Mouse (Mus musculus): ENCODE data around the gene Adcy7.

Gene Adcy7

DNA sequence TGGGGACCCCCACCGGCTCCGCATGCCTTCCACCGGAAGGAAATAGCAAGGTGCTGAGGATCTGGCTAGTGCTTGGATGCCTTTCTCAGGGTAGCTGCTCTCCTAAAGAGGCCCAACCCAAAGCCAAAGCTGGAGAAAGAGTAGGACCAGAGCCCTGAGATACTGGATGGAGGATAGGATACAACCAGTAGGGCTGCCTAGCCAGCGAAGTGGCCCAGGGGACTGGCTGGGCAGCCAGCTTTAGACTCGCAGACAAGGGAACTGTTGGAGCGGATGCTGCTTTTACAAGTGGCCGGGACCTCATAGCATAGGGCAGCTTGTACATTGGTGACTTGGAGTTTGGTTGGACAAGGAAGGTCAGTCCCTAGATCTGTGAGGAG is 838 bp downstream of the Adcy7 start:
- no peak for DNase-seq (ENCODE audit: low spot score in 2 of 2)

DNA sequence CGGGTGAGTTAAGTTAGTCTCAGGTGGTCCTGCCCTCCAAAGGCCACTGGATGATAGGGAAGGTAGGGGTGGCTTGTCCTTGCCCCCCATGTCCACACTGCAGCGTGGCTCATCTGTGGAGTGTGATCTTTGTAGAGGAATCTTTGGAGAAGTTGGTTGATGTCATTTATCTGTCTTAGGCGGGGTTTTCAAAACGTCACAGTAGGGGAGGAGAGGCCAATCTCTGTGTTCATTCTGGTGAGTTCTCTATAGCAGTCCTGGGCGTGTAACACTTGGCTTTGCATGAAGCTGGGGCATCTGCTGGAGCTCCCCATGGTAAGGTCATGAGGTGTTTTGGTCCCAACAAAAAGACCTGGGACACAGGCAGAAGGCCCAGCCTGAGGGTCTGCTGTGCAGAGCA is 1.9 kb downstream of the Adcy7 start:
- no peak for DNase-seq (ENCODE audit: low spot score in 2 of 2)

DNA sequence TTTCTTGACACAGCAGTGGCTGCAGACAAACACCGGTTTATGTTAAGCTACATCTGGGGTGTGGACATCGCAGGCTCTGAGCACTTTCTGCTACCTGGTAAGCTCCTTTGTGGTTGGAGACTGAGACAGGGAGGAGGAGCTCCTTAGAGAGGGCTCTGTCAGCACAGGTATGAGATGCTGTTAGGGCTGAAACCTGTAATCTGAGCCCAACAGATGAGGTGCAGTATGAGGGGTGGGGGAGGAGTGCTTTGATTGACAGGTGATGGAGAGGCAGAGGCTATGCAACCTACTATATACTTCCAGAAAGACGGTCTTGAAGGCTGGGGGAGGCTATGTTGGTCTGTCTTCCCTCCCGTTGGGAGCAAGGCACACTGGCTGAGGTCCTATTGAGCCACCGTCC is 7.0 kb downstream of the Adcy7 start:
- DNase-seq (ENCODE audit: low spot score in 2 of 2) = no peak

DNA sequence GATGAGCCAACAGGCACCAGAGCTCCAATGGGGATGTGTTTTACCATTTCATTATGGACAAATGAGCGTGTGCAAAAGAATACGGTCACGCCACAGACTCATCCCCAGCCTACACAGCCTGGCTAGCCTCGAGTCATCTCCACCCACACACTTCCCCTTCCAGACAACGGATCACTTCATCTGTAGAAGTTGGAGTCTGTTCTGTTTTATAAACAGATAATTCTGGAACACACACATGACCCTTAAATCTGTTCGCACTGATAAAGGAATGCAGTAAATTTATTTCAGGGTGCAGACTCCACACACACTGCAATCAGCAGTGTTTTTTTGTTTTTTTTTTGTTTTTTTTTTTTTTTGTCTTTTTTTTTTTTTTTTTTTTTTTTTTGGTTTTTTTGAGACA is 7.5 kb downstream of the Adcy7 start:
- no peak for DNase-seq (ENCODE audit: low spot score in 2 of 2)

DNA sequence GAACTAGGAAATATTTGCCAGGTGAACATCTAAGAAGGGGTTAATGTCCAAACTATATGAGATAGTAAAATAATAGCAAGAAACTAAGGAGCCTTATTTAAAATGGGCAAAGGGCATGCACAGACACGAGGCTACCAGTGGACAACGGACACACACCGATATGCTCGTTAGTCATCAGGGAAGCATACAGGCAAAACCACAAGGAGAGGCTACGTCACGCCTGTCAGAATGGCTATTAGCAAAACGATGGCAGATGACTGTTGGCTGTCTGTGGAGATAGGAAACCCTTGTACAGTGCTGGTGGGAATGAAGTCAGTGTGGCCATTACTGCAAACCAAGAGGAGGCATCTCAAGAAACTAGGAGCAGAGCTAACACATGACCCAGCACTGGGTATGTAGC is 8.7 kb downstream of the Adcy7 start:
- DNase-seq (ENCODE audit: low spot score in 2 of 2) = no peak

DNA sequence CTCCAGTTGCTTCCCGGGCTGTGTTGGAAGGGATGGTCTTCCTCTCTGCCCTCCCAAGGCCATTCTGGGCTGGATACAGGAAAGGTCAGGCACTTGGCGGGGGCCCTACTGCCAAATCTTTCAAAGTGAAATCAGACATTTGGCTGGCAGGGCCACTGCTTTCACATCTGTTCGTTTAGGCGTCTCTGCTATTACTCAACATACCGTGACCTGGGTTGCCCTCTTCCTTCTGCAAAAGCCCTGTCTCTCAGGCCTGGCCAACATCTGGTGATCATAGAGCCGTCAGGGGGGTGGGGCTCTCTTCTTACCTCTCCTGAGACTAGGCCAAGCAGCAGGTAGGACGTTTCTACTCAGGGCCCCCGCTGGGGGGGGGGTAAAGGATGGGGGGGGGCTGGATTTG is 10.5 kb downstream of the Adcy7 start:
- DNase-seq (ENCODE audit: low spot score in 2 of 2) = no peak

DNA sequence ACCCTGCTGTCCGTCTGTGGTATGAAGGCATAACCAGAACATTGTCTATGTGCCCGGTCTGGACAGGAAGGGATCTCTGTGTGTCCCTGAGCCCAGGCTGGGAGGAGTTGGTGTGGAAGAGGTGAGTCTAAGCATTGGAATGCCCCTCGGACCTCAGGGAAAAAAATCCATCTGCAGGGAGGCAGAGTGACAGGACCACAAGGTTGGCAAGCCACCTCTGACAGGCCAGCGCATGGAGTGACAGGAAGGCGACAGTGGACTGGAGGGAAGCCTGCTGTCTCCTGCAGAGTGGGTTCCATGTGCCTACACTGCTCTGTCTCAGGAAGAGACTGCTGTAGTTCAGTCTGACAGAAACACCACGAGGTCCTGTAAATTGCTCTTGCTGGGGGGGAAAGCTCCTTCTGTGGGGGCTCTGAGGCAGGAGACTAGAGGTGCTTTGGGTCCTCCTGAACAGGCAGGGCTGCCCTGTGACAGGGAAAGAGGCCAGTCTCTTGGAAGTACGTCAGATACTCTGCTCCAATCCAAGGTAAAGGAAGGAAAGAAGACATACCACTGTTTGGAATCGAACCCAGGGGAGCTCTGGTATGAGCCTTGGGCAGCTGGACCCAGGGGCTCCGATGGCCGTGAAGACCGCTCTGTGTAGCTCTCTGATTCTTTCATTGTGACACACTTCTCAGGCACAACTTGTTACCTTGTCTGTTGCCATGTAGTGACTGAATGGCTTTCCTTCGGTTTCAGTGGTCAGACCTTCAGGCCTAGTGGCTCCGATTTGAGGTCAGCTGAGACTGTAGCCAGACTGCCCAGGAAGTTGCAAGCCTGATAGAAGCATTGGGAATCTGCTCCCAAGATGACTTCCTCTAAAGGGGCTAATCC is 11.3 kb downstream of the Adcy7 start:
- no peak for DNase-seq (ENCODE audit: low spot score in 2 of 2)

DNA sequence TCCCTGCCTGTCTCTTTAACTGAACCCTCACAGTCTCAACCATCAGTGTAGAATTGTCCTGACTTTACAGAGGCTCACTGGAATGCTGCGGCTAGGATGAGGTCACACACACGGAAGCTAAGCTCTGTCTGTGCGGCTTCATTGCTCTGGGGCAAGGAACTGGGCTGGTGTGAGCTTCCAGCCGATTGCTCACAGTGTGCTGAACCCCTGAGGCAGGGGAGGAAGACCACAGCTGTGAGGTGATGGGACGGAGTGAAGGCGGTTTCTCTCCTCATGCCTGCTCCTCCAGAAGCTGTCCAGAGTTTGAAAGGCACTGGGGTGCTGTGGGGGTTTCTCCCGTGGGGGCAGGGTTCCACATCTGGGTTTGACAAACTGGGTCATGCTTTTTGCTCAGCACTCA is 12.5 kb downstream of the Adcy7 start:
- DNase-seq (ENCODE audit: low spot score in 2 of 2) = no peak

DNA sequence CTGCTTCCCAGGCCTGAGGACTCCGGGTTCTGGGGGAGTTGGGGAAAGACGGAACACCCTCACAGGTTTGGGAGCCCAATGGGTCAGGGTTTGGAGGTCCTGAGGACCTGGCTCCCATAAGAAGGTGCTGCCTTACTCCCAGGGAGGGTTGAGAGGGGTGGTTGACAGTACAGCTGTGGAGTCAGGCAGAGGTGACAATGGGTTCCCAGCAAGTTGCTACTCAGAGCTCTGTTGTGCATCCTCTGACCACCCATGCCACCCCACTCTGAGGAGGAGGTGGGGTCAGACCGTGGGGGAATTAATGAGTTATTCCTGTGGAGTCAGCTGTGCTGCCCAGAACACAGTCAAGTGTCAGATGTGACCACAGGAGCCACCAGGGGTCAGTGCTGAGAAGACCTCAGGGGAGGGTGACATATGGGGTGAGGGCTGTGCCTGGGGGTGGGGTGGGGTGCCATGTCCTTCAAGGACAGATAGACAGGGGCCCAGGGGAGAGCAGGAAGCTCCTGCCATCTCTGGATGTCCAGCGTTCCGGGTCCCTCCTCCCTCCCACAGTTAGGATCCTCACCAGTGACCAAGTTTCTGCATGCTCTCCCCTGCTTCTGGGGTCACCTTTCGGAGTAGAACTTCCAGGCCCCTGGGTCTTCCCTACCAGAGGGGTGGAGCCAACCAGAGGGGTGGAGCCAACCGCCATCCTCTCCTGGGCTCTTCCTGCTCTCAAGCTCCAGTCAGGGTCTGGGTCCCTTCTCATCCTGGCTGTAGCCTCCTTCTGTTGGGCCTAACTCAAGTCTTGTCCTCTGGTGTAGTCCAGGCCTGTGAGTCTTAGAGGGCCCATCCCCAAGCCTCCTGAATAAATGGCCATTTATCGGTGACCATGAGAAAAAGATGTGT is 13.5 kb downstream of the Adcy7 start:
- no peak for DNase-seq (ENCODE audit: low spot score in 2 of 2)

DNA sequence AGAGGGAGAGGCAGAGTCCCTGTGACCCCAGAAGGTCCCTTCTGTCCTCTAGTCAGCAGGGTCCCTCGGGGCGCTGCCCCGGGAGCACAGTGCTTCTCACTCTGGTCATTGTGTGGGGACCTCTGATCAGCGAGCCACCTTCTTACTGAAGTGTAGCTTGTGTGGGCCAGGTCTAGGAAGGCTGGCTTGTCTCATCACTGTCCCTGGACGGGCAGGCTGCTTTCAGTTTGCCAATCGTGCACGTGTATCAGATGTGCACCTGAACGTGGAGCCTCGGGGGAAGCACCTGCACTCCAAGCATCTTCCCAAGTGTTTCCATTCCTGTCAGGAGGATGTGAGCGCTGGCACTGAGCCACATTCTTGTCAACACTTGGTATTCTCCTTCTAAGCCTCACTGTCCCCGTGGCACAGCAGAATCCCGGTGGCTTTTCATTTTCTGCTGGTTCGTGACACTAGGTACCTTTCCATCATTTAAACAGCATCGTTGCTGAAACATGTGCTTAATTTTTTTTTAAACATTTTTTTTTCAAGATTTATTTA is 14.3 kb downstream of the Adcy7 start:
- DNase-seq (ENCODE audit: low spot score in 2 of 2) = no peak

DNA sequence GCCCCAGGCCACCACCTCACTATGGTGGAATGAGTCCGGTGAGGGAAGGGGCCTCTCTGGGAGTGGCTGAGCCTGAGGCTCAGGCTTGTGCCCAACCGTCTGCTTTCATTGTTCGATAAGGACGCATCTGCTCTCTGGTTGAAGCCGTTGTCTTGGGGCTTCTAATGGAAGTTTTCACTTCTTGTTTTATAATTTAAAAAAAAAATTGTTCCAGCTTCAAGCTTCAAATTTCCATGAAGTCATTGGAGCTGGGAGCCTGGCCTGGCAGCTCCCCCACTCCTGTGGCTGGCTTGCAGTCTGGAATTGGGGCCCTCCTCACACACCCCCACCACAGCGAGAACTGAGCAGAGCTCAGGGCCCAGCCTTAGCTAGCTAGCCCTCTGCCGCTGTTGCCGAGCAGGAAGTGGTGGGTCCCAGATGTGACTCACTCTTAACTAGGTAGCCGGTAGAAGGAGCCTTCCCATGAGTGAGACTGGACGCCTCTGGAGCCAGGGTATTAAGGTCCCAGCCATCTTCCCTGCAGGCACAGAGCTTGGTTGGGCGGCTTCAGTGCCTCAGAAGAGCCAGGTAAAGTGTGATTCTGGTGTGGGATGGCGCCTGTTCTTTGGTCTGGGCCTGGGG is 16.5 kb downstream of the Adcy7 start:
- no peak for DNase-seq (ENCODE audit: low spot score in 2 of 2)

DNA sequence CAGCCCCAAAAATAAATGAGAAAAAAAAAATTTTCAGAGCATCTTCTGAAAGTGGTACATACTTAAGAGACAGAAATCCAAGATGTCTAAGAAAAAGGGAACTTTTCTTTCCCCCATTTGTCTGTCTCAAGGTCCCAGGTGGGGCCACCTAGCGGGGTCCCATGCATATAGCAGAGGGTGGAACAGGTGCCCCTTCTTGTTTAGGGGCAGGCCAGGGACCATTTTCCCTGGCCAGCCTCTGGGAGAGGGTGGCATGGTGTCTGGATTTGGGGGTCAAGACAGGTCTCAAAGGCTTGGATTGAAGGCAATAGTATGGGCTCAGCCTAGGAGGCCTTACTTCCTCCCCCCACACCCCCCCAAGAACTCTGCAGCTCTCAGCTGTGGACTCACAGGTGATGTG is 17.7 kb downstream of the Adcy7 start:
- DNase-seq (ENCODE audit: low spot score in 2 of 2) = no peak

DNA sequence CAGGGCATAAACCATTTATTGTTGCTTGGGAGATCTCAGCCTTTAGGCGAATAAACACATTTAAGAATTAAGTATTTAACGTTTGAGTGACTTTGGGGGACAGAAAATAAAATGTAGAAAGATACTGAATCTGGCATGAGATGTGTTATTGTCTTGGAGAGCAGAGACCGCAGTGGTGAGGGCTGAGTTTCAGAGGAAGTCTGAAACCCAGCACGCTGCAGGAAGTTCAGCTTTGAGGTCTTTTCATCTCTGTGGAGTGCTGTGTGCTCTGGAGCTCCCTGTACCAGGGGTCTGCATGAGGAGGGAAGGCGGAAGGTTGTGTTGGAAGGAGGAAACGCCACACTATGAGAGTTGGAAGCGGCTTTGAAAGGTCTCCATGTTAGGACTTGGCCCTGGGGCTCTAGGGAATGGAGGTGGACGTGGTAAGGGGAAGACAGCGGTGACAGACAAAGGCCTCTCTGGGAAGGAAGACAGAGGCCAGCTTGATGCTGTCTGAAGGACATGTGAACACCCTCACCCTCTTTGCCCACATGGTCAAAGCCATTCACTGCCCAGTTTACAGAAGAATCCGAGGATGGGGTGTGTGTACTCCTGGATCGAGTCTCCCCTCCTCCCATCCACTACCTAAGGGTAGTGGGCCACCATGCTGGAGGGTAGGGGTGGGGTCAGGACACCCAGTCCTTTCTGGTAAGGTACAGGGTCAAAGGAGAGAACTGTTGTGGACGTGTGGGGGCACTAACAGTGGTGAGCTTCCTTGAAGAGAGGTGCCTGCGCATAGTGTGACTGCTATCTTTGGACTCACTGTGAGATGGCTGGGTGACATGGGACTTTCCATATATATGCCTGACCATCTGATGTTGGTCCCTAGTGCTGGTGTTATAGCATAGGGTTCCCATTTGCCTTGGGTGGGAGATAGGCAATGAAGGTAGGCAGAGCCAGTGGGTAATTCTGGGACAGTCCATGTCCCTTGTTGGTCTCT is 18.4 kb downstream of the Adcy7 start:
- no peak for DNase-seq (ENCODE audit: low spot score in 2 of 2)

DNA sequence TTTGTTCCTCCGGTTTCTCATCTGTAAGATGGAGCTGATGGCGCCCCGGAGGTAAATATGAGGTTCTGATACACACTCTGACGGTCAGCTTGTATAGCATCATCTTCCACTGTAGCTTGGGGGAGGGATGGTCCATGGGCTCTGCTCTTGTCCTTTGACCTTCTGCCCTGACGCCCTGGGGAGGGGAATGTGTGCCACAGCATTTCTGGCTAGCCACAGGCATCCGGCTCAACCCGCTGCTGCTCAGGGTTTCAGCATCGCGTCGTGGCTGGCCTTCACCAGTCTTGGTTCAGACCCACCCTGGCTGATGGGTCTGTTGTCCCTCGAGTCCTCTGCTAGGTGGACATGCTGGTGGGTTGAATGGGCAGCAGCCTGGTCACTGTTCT is 19.1 kb downstream of the Adcy7 start:
- DNase-seq (ENCODE audit: low spot score in 2 of 2) = no peak

DNA sequence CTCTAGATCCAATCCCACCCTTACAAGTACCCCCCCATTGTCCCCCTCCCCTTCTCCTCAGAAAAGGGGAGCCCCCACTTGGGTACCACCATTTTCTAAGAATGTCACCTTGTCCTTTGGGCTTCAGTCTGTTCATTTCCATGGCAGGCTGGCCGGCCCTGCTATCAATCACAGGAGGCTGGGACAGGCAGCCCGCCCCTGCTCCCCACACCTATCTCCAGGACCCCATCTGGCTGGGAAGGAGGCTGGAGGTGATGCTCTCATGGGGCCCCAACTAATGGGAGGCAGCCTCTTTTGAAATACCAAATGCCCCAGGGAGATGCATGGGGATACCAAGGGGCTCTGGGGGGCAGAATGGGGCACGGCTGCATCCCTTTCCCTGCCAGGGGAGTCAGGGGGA is 20.7 kb downstream of the Adcy7 start:
- no peak for DNase-seq (ENCODE audit: low spot score in 2 of 2)

DNA sequence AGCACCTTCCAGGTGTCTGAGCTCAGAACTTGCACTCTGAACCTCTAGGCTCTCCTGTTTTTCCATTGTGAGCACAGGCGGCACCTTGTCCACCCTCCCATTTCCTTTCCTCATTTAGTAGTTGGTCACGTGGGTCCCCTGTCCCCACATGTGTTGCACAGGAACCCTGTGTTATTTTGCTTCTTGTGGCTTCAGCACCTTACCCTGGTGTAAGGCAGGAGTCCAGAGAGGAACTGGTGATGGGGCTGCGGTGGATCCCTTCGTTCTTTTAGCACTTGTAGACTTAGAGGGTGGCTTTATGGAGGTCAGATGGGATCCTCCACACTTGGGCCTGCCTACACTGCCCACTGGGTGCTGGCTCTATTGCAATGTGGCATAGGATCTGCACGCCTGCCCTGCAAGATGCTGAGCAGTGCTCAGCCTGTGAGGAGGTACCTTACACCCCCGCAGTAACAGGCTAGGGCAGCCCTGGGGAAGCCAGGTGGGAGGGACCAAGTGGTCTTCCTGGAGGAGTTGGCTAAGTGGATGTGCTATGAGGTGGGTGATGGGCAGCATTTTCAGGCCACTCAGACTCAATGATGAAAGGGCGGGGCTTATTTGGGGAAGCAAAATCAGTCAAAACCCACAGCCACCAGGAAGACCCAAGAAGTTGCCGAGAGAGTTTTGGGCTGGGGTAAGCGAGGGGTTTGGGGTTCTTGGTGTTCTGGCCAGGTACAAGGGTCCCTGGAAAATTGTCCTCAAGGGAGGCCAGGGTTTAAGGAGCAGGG is 21.6 kb downstream of the Adcy7 start:
- no peak for DNase-seq (ENCODE audit: low spot score in 2 of 2)

DNA sequence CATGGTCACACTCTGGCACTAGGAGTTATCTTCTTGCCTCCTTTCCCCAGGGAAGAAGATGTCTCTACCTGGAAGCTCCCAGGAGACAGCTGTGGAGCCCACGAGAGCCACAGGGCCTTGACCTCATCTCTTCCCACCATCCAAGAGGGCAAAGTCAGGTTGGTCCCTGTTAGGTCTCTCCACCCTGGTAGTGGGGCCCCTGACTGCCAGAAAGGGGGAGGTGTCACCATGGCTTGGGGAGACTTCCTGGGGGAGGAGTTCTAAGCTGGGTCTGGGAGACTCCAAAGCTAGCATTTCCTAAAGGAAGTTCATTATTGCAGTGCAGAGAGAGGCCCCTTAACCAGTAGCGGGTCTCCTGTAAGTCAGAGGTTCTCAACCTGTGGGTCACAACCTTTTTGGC is 22.8 kb downstream of the Adcy7 start:
- DNase-seq (ENCODE audit: low spot score in 2 of 2) = no peak

DNA sequence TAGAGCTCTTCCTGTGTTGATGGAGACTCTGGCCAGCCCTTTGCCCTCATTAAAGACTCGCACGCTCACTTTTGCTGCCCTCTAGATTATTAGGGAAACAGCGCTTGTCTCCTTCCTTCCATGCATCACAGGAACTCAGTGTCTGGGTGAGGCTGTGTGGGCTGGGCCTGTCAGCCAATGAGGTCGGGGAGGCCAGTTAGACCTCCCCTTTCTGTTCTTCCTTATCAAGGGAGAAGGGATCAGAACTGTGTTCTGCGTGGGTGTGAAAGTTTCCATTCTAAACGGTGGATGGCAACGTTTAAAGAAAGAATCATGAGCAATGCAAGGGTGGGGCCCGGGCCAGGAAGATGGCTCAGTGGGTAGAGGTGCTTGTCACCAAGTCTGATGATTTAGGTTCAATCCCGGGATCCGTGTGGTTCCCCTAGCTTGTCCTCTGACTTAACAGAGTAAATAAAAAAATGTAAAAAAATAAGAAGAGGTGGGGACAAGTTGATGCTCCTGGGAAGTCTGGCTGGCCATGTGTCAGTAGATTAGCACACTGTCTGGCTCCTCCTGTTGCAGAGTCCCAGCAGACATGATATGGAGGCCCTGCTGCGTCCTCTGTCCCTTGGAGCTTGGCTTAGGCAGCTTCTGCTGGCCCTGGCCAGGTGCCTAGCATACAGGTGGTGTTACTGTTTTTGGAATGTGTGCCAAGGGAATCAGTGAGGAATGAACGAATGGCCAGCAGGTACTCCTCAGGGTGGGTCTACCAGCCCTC is 26.0 kb downstream of the Adcy7 start:
- no peak for DNase-seq (ENCODE audit: low spot score in 2 of 2)

DNA sequence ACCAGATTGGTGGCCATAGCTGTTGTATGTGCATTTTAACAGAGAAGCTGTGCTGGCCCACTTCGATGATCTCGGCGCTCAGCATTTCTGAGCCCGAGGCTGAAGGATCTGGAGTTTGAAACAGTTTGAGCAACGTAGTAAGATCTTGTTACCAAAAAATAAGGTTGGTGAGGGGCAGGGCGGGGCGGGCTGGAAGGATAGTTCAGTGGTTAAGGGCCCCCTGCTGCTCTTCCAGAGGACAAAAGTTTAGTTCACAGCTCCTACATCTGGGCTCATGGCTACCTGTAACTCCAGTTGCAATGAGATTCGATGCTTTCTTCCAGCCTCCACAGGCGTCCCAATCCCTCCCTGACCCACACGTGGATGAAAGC is 26.5 kb downstream of the Adcy7 start:
- DNase-seq (ENCODE audit: low spot score in 2 of 2) = no peak
